Mouse (Mus musculus) lung, embryonic 16.5 days (tissue): ENCODE measurements at regions not wholly inside any gene's neighbourhood (a gene's known extent, or its start where the extent isn't known, plus 50 kb on each side); places are given as distances from the start of the nearest gene placed in this dataset.

ENCODE experiments used
- ATAC-seq: fragments of 200-750 bp; cut with Nextera tagmentation; 2 replicates; pipeline ENCODE4 v1.8.0; 2017; ENCODE audit warnings: low read depth, mild to moderate bottlenecking, moderate library complexity
- H3K27ac ChIP-seq: fragments of 300-500 bp; sonication (generic); 2 replicates; pipeline ENCODE4 v1.5.1; 2014; ENCODE audit warnings: mild to moderate bottlenecking, control low read depth, low read length
- H3K27me3 ChIP-seq: fragments of 300-500 bp; sonication (generic); 2 replicates; pipeline ENCODE4 v1.6.1; 2014; ENCODE audit warnings: low read depth, low read length, mixed read lengths; ENCODE audit not compliant: control insufficient read depth, insufficient read depth
- H3K36me3 ChIP-seq: fragments of 300-500 bp; sonication (generic); 2 replicates; pipeline ENCODE4 v1.6.1; 2014; ENCODE audit warnings: low read length; ENCODE audit not compliant: control insufficient read depth, insufficient read depth
- H3K4me1 ChIP-seq: fragments of 300-500 bp; sonication (generic); replicated peaks from 2 replicates; pipeline ENCODE4 v1.6.1; 2014; ENCODE audit warnings: low read length, mixed read lengths; ENCODE audit not compliant: control insufficient read depth, insufficient read depth
- H3K4me2 ChIP-seq: fragments of 300-500 bp; sonication (generic); 2 replicates; pipeline ENCODE4 v1.6.1; 2014; ENCODE audit warnings: low read depth, low read length, control low read depth
- H3K4me3 ChIP-seq: fragments of 300-500 bp; sonication (generic); 2 replicates; pipeline ENCODE4 v1.5.1; 2014; ENCODE audit warnings: mild to moderate bottlenecking, low read length, control low read depth
- H3K9ac ChIP-seq: fragments of 300-500 bp; sonication (generic); 2 replicates; pipeline ENCODE4 v1.6.1; 2014; ENCODE audit warnings: low read length, control low read depth
- H3K9me3 ChIP-seq: fragments of 300-500 bp; sonication (generic); 2 replicates; pipeline ENCODE4 v1.6.1; 2016; ENCODE audit warnings: low read length; ENCODE audit not compliant: control insufficient read depth
- WGBS: fragments of 180-500 bp; shearing (Covaris S2); extraction: QIAGEN DNeasy Blood & Tissue Kit; methylation state at CpG from one replicate; pipeline ENCODE4 v1.1.7; 2014; 5-methylcytosine and 5-hydroxymethylcytosine counted together

DNA sequence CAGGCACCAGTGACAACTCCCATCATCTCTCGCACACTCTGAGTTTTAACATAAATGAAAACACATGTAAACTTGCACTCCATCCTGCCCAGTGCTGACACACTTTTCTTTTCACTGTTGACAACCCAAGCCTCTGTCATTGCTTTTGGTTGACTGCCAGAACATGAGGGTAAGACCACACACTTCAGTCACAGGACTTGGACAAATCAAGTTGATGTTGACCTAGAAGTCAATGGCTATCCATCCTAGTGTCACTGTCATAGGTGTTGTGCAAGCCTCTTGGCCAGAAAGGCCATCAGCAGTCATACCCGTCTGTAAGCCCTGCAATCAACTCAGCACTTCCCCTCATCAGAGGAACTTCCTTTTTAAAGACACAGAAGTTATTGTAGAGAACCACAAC is 208.9 kb upstream of the Foxq1 start:
- peak; percentile 81 for ATAC-seq

DNA sequence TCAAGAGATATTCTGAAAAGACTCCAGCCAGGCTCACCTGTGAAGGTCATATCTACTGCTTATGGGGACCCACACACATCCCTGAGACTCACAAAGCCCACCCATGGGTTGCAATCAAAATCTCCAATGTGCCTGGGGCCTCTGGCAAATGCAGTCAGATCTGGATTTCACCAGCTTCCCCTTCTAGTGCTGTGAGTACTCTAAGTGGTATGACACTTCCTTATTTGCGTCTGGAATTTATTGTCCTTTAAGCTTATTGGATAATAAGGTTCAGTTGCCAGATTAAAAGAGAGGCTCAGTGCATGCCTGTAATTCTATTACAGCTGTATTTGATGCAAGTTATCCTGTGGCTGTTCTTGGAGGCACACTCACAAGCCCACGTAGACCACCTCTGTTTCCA is 206.3 kb upstream of the Foxq1 start:
- Histone ChIP-seq H3K4me1 (no peaks in the 10 kb centered on the region), H3K36me3 (no peaks in the 10 kb centered on the region), H3K27me3 (no peaks in the 10 kb centered on the region), H3K4me2 (no peak overlapping the region), H3K4me3 (no peak overlapping the region), H3K9me3 (no peaks in the 10 kb centered on the region), H3K27ac (no peak overlapping the region), H3K9ac (no peak overlapping the region)
- no peak for ATAC-seq
- WGBS = 56% methylated on average over 2 of the region's 2 CpGs

More for the DNA sequence above, 208.9 kb upstream of the Foxq1 start:
- Histone ChIP-seq H3K27ac (no peak overlapping the region), H3K36me3 (no peaks in the 10 kb centered on the region), H3K27me3 (no peaks in the 10 kb centered on the region), H3K4me2 (no peak overlapping the region), H3K4me3 (no peak overlapping the region), H3K9me3 (no peaks in the 10 kb centered on the region), H3K4me1 (no peaks in the 10 kb centered on the region), H3K9ac (no peak overlapping the region)
- WGBS = 29% methylated on average over 2 of the region's 2 CpGs

DNA sequence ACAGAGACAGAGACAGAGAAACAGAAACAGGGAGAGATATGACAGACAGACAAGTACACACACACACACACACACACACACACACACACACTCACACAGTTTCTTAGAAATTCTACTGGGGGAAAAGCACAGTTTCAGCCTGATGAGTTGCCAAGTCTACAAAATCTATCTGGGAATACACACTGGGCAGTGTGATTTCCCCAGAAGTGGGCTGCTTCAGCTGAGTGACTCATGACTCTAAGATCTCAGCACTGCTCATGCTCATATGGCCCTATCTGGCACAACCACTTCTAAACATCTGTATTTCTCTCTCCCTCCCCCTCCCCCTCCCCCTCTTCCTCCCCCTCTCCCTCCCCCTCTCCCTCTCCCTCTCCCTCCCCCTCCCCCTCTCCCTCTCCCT is 204.5 kb upstream of the Foxq1 start:
- Histone ChIP-seq H3K9me3 (no peaks in the 10 kb centered on the region), H3K9ac (no peak overlapping the region), H3K27ac (no peak overlapping the region), H3K36me3 (no peaks in the 10 kb centered on the region), H3K27me3 (no peaks in the 10 kb centered on the region), H3K4me3 (no peak overlapping the region), H3K4me2 (no peak overlapping the region), H3K4me1 (no peaks in the 10 kb centered on the region)
- peak; percentile 70; the same call in 1 of the 2 replicates for ATAC-seq

DNA sequence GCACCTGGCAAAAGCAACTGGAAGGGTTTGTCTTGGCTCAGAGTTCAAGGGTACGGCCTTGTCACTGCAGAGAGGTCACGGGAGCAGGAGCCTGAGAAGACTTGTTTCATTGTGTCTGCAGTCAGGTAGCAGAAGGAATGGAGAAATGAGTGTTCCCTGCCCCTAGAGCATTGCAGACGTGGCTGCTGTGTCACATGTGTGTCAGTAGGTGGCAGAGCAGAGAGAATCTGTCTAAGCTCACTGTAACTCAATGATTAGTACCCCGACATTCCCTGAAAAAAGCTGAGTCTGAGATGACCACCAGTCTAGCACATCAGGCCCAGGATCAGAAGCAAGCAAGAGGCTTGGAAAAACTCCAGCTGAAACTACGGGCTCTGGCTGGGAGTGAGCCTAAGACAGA is 203.1 kb upstream of the Foxq1 start:
- H3K4me3 ChIP-seq = no peak overlapping the region
- H3K27ac ChIP-seq = no peak overlapping the region
- no peaks in the 10 kb centered on the region for H3K27me3 ChIP-seq
- no peaks in the 10 kb centered on the region for H3K36me3 ChIP-seq
- no peak overlapping the region for H3K9ac ChIP-seq
- WGBS = 63% methylated on average over 5 of the region's 5 CpGs
- H3K4me1 ChIP-seq = no peaks in the 10 kb centered on the region
- no peaks in the 10 kb centered on the region for H3K9me3 ChIP-seq
- H3K4me2 ChIP-seq = no peak overlapping the region
- 0 out of 2 replicates have a peak, but pooled peaks have one; percentile 8 for ATAC-seq

DNA sequence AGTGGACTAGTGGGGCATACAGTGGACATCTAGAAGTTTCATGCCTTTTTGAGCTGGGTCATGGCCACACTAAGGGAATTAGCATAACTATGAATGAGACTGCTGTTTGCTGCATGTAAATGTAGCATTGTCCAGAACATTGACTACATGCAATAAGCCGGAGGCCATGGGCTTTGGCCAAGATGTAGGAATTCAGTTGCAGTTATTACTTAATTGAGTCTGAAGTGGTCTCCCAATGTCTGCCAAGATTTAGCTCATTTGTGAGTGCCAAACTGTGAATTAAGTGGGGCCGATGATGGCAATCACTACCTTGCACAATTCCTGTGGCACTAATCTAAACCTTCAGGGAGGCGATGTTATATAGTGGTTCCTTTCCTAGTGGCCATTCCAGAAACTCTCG is 196.6 kb upstream of the Foxq1 start:
- Histone ChIP-seq H3K9ac (no peak overlapping the region), H3K27ac (no peak overlapping the region), H3K4me2 (no peak overlapping the region), H3K9me3 (no peaks in the 10 kb centered on the region), H3K4me3 (no peak overlapping the region), H3K27me3 (no peaks in the 10 kb centered on the region), H3K36me3 (no peaks in the 10 kb centered on the region), H3K4me1 (0 out of 2 replicates have a peak, but pooled peaks cover 2% of the 10 kb centered on the region)
- 81% methylated on average over 4 of the region's 4 CpGs for WGBS
- ATAC-seq = no peak

DNA sequence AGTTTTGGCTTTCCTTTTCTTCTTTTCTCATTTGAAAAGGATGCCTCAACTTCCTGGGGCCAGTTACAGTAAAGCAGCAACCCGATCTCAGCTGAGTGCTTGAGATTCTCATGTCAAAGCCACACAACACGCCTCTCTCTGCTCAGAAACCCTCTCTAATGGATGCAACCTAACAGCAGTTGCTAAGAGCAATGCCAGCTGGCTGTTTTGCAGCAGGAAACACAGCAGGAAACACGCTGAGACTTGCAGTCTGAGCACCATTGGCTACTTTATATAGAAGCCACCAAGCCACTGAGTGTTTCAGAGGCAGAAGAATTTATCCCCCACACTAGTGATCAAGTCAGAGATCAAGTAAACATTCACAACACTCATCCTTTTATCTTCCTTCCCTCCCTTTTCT is 193.5 kb upstream of the Foxq1 start:
- no peak overlapping the region for H3K9ac ChIP-seq
- H3K27ac ChIP-seq = no peak overlapping the region
- H3K4me2 ChIP-seq = no peak overlapping the region
- H3K4me1 ChIP-seq = 0 out of 2 replicates have a peak, but pooled peaks cover 2% of the 10 kb centered on the region
- no peak overlapping the region for H3K4me3 ChIP-seq
- no peaks in the 10 kb centered on the region for H3K36me3 ChIP-seq
- ATAC-seq = peak; percentile 70
- no peaks in the 10 kb centered on the region for H3K9me3 ChIP-seq
- H3K27me3 ChIP-seq = no peaks in the 10 kb centered on the region
- WGBS = 8% methylated on average over 3 of the region's 3 CpGs

DNA sequence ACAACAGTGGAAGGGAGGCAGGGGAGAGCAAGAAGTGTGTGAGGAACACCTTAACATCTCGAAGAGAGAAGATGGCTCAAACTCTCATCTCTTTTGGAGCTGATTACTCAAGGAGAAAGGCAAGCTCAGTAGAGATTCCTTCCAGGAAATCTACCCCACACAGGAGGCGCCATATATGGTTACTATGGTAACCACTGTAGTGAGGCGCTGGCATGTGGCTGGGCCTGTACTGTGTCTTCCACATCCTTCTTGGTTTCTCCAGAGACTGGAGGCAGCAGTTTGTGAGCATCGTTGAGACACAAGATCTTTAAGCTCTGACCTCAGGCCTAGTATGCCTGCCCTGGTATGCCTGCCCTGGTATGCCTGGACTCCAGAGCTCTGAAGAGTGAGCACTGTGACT is 191.6 kb upstream of the Foxq1 start:
- Histone ChIP-seq H3K27me3 (no peaks in the 10 kb centered on the region), H3K36me3 (no peaks in the 10 kb centered on the region), H3K27ac (no peak overlapping the region), H3K4me2 (no peak overlapping the region), H3K9ac (no peak overlapping the region), H3K9me3 (no peaks in the 10 kb centered on the region), H3K4me1 (0 out of 2 replicates have a peak, but pooled peaks cover 4% of the 10 kb centered on the region), H3K4me3 (no peak overlapping the region)
- ATAC-seq = no peak
- WGBS = 57% methylated on average over 4 of the region's 4 CpGs

DNA sequence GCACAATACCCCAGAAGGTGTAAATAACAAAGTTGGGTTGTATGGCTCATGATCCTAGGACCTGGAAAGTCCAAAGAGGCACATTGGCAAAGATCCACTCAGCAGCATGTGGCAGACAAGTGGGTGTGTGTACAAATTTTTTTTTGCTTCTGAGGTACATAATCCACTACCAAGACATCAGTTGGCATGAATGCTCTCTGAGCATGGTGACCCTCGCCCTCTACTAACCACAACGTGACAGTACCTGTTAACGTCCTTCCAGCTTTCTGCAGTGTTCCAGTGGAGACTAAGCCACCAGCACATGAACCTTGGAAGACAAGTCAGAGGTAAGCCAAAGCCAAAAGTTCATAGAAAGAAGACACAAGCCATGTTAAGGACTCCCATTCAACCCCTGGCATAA is 188.7 kb upstream of the Foxq1 start:
- no peak for ATAC-seq
- H3K4me3 ChIP-seq = no peak overlapping the region
- H3K27me3 ChIP-seq = no peaks in the 10 kb centered on the region
- H3K9me3 ChIP-seq = no peaks in the 10 kb centered on the region
- H3K27ac ChIP-seq = no peak overlapping the region
- no peaks in the 10 kb centered on the region for H3K36me3 ChIP-seq
- H3K9ac ChIP-seq = no peak overlapping the region
- peaks cover 2% of the 10 kb centered on the region; the same call in 1 of the 2 replicates for H3K4me1 ChIP-seq
- H3K4me2 ChIP-seq = no peak overlapping the region
- 93% methylated on average over 3 of the region's 3 CpGs for WGBS

DNA sequence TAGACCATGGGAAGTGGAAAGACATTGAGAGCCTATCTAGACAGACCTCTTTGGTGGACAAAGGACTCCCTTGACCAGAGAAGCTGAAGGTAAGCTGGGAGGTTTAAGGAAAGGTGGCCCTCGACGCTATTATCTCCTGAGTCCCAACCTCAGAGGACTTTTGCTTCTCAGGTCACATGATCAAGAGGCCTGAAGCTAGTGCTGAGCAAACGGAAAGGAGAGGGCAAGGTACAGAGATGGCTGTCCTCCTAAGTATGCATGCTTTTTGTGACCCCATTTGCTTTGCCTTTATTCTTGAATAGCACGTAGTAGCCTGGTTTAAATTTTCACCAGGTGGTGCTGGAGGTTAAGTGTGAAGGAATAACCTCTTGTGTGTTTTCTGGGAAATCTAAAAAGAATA is 186.8 kb upstream of the Foxq1 start:
- Histone ChIP-seq H3K27me3 (no peaks in the 10 kb centered on the region), H3K36me3 (no peaks in the 10 kb centered on the region), H3K27ac (no peak overlapping the region), H3K4me3 (no peak overlapping the region), H3K9me3 (no peaks in the 10 kb centered on the region), H3K4me2 (no peak overlapping the region), H3K9ac (no peak overlapping the region), H3K4me1 (peaks cover 2% of the 10 kb centered on the region; the same call in 1 of the 2 replicates)
- no peak for ATAC-seq
- 61% methylated on average over 4 of the region's 4 CpGs for WGBS

DNA sequence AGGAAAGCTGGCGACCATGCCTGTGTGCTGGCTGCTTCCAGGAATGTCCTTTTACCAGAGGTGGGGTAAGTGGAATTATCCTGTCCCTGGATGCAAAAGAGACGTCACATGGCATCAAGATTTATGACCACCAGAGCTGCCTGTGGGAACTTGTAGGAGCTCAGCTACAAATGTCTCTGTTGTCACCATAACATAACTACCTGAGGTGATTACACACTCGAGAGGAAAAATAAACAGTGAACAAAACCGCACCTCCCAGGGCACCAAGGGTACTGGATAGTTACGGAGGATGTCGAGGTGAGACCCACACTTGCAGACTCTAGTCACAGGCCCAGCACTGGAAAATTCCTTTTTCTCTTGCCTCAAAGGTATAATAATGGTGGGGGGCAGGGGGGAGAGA is 185.1 kb upstream of the Foxq1 start:
- no peaks in the 10 kb centered on the region for H3K36me3 ChIP-seq
- WGBS = 37% methylated on average over 6 of the region's 6 CpGs
- H3K4me2 ChIP-seq = no peak overlapping the region
- H3K4me1 ChIP-seq = peaks cover 2% of the 10 kb centered on the region; the same call in 1 of the 2 replicates
- no peak overlapping the region for H3K27ac ChIP-seq
- no peak overlapping the region for H3K4me3 ChIP-seq
- H3K9me3 ChIP-seq = no peaks in the 10 kb centered on the region
- H3K27me3 ChIP-seq = no peaks in the 10 kb centered on the region
- no peak overlapping the region for H3K9ac ChIP-seq
- ATAC-seq = no peak
